Mouse (Mus musculus): Measurements from ENCODE around the gene Upf2.

DNA sequence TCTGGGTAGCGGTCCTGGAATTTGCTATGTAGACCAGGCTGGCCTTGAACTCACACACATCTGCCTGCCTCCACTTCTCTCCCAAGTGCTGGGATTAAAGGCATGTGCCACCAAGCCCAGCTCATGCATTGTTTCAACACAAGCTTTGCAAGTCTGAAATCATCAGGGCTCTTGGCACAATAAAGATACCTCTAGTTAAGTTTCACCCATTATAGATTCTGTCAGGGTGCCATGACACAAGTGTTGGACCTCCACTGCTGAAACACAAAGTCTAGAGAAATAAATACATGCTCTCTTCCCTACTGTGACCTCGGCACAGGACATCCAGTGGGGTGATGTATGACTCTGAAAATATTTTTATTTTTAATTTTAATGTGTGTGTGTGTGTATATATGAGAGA is 154.2 kb downstream of the Upf2 start:
- TF ChIP-seq GATA1 (IDR thresholded peaks at IDR 0.05; ENCODE audit: low read length) (no peak), TAL1 (IDR thresholded peaks at IDR 0.05; ENCODE audit: low read length) (no peak)

Measured in erythroblast, embryonic 14.5 days (primary cell).